Mouse (Mus musculus) MEL-GATA-1-ER (cell line): ENCODE measurements around the gene Samd4b.
"Not testable (repeated sequence)": the region's sequence is repeated elsewhere in the genome, so short reads cannot be mapped to it uniquely, and the experiment has no call there.

Source experiments
- DNase-seq: peaks from one replicate; pipeline ENCODE4 v3.0.0-alpha.2; 2012; ENCODE audit warnings: low read depth; ENCODE audit errors: extremely low read depth

The Samd4b gene

DNA sequence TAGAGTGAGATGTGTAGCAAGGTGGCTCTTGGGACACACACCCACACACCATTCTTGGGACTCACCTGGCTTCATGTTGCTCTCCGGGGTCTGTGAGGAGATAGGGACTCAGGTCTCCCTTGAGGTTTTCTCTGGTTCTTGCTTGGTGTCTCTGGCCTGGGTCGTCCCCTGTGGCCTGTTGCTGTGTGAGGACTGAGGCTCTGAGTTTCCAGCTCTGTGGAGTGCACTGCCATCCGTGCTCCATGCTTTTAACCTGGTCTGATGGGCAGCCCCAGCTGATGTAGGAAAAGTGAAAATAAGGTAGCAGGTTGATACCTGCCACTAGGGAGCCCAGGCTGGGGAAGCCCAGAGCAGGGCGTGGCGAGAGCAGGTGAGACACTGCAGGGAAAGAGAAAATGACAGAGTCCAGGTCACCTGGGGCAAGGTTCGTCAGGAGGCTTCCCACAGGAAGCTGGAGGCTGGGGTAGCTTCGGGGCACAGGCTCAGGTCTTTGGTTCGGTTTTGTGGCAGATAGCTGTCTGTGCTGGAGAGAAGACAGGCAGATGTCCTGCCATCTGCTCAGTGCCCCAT, 87.5 kb downstream of the Samd4b start, which contains the start of gene Ifnl2:
Gene Ifnl2, minus strand, starts transcription at position 51 of the 570 bp plus-strand sequence.
- not testable (repeated sequence) for DNase-seq

GRCm38 (mm10) chr7:28509121-28509520, 88.8 kb downstream of the Samd4b start:
- DNase-seq, result not testable (repeated sequence)

DNA sequence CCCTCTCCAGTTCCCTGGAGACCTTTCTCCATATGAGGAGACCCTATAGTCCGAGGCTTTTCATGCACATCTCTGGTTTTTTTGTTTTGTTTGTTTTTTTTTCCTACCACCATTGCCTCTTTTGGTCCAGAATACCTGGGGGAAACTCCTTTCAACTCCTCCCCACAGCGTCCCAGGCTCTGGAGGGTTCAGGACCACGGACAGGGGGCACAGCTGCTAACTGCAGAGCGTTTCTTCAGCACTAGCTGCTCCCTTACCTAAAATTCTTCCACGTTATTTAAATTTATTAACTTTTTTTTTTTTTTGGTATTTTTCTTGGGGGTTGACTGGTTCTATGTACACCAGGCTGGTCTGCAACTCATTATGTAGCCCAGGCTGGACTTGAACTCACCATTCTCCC, 92.4 kb downstream of the Samd4b start:
- no peak for DNase-seq

- DNase-seq, result no peak
These were observed 102.5 kb downstream of the Samd4b start for GRCm38 (mm10) chr7:28495426-28495825.

GRCm38 (mm10) chr7:28492310-28492709, 105.6 kb downstream of the Samd4b start:
- no peak for DNase-seq

DNA sequence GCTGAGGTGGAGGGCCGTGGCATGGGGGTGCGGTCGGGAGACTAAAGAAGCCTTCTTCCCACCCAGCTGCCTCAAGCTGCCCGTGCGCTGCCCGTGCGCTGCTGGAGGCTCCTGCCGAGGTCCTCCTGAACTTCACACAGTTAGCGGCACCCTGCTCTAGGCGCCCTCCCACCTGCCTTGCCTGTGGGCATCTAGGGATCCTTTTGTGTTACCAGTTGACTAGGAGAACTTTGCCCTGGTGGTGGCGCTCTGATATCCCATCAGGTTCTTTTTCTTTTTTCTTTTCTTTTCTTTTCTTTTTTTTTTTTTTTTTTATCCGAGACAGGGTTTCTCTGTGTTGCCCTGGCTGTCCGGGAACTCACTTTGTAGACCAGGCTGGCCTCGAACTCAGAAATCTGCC, 107.0 kb downstream of the Samd4b start:
- DNase-seq, result no peak

- DNase-seq, result no peak
These were observed 107.5 kb downstream of the Samd4b start for GRCm38 (mm10) chr7:28490410-28490809.

DNA sequence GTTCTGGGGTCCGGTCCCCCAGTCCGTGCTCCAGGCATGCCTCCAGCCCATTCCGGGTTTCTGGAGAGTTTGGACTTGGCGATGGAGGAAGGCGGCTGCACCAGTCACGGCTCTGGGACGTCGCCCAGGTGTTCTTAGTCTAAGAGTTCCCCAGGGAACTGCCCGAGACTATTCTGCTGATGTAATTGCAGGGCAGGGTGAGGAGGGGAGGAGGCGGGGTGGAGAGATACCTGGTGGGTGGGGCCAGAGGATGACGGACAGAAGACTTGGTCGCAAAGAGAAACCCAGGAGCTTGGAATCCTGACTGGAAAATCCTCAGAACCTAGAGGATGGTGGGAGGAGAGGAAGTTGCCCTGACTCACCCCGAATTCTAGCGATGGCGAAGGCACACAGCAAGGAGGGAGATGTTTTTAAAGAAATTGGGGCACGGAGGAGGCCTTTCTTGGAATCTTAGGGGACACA, 109.9 kb downstream of the Samd4b start:
- DNase-seq, result no peak

DNA sequence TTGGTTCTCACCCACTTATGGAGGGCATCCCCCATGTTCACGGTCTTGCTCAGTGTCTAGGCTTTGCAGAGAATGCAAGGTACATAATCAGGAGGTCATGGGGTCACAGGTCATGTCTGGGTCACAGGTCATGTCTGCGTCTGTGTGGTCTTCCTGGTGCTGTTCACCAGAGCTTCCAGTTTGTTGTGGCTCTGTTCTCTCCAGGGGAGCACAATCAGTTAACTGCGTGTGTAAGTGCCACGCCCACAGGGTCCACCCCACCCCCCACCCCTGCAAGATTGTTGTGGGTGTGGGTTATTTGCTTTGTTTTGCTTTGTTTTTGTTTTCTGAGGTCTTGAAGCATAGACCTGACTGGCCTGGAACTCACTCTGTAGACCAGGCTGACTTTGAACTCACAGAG, 113.8 kb downstream of the Samd4b start:
- no peak for DNase-seq

- no peak for DNase-seq
These were observed 115.1 kb downstream of the Samd4b start for GRCm38 (mm10) chr7:28482854-28483253.

DNA sequence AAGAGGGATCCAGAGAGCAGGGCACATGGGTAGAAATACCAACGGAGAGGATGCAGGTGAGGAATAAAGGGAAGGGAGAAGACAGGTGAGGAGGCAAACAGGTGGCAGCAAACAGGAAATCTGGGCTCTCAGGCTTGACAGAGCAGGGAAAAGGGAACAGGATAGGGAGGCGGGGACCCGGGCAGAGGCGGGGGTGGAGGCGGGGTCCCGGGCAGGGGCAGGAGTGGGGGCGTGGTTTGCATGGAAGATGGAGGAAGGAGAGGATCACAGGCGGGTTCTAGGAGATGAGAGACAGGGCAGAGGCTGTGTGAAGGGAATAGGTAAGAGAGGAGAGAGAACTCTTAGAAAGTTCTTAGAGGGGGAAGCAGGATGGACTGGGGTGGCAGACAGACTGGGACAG, 119.1 kb downstream of the Samd4b start:
- no peak for DNase-seq

- no peak for DNase-seq
These were observed 120.6 kb downstream of the Samd4b start for GRCm38 (mm10) chr7:28477363-28477762.

GRCm38 (mm10) chr7:28476191-28476590, 121.8 kb downstream of the Samd4b start:
- no peak for DNase-seq

DNA sequence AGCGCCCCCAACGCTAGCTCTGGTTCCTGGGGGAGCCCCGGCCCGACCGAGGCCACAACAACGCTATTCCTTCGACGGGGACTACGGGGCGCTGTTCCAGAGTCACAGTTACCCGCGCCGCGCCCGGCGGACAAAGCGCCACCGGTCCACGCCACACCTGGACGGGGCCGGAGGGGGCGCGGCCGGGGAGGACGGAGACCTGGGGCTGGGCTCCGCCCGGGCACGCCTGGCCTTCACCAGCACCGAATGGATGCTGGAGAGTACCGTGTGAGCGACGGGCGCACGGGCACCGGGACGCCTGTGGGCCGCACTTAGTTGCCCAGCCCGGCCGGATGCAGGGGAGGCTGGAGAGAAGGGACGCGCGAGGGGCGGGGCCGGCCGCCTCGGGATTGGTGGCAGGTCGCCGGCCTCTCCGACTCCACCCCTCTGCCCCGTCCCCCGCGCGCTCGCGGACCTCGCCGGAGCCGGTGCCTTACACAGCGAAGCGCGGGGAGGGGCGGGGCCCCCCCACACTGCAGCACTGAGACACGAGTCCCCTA, 130.7 kb downstream of the Samd4b start:
- no peak for DNase-seq

GRCm38 (mm10) chr7:28466721-28467212, 131.2 kb downstream of the Samd4b start:
- DNase-seq, result no peak

GRCm38 (mm10) chr7:28464416-28465212, 133.3 kb downstream of the Samd4b start:
- peak; percentile 81 for DNase-seq

DNA sequence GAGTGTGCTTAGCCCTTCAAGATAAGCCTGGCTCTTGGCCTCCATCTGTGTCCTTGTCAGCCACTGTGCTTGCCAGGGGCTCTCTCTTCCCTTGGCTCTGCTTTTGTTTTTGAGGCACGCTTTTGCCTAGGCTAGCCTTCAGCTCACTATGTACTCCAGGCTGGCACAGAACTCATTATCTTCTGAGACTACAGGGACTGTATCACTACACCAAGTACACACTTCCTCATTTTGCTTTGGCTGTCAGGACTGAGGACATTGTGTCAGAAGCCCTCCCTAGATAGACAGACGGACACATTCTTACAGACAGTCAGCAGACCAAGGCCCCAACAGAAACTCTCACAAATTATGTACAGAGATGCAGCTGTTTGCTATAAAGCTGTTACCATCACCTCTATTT, 135.2 kb downstream of the Samd4b start:
- peak; percentile 68 for DNase-seq

GRCm38 (mm10) chr7:28460361-28460760, 137.6 kb downstream of the Samd4b start:
- no peak for DNase-seq

DNA sequence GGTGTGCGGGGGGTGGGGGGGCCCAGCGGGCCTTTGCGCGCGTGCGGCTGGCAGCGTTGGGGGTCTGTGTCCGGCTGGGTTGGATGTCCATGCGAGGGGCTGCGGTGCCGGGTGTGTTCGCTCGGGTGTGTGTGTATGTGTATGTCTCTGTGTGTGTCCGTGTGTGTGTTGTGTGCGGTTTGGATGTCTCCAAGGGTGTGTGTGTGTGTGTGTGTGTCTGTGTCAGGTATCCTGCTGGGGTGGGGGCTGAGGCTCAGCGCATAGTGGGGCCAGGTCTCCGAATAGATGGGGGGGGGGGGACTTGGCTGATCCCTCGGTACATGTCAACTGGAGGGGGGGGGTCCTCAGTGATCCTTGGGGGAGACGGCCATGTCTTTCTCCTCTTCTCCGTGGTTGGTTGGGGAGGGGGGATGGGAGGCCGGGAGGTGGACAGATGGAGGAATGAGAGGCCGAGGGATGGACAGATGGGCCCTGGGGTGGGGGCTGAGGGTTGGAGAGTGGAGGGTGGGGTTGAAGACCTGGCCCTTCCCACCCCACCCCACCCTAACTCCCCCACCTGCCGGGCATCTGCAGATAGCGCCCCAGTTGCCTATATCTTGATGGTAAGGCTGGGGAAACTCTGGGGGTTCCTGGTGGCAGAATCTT, 145.5 kb downstream of the Samd4b start:
- DNase-seq, result no peak

- no peak for DNase-seq
These were observed 146.2 kb downstream of the Samd4b start, which contains the start of gene Lrfn1 for GRCm38 (mm10) chr7:28451531-28452360. Lrfn1 (plus strand) TSS chr7:28451980.
